Mouse (Mus musculus) MN1 (cell line): Measurements from ENCODE around the gene Vat1.
"Not testable (repeated sequence)": the region's sequence is repeated elsewhere in the genome, so short reads cannot be mapped to it uniquely, and the experiment has no call there.

Source experiments
- DNase-seq: peaks from one replicate; pipeline ENCODE4 v3.0.0-alpha.2; 2016; ENCODE audit warnings: low spot score

Vat1 gene

DNA sequence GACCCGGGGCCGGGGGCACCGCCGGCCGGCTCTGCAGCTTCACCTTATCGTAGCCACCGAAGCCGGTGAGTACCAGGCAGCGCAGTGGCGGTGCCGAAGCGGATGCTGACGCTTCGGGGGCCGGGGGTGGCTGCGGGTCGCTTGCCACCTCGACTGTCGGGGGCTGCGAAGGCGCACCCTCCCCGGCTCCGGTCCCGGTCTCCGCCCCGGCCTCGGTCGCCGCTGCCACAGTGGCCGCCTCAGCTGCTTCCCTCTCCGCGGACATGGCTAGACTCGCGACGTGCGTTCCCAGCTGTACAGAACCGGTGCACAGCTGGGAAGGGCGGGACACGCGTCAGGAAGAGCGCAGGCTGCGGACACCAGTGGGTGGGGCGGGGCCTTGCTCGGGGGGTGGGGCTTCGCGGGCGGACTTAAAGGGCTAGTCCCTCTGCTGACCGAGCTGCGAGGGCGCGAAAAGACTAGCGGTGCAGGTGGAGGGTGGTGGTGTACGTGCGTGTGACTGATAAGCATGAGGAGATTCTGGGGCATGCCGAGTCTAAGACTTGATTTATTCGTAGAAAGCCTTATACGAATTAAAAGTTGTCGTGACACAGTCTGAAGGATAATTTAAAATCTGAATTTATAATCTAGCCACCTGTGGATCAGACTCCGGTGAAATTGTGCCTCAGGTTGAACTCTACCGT lies at the start of gene Vat1:
TSS of gene Vat1 (minus strand) at position 362 of the 683 bp plus-strand sequence.
- DNase-seq: peak; percentile 78

DNA sequence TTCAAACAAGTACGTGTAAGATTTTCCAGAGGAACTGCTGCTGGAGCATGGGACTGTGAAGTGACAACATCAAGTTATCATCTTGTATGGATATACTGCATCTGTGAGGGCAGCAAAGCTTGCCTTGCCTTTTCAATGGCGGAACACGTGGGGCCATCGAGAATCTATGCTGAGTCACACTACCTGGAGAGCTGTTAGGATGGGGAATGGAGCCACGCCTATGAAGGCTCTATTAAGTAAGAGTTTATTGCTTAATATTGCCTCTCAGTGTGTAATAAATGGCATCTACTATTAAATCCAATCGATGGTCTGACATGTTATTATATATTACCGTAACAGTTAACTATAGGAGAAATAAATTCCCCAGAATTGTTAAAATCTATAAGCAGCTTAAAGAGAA lies 41.1 kb upstream of the Vat1 start:
- DNase-seq: no peak

DNA sequence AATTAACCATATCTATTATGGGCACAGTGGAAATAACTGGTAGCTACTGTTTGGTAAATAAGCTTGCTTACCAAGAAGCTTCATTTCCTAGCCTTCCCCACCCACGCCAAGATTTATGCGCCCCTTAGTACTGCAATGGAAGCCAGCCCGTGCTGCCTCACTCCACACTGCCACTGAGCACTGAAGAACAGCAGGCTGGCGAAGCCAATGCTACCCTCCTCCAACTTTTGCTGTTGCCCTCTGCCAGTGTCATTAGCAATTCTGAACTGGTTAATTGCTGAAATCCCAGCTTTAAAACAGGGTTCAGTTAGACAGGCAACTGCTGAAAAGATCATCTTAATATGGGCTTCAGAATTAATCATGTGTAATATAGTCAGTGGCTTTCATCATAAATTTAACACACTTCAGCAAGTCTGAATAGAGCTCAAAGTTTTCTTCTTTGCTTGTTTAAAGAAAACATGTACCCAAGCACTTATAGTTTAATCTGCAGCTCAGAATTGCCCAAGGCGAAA lies 40.3 kb upstream of the Vat1 start:
- DNase-seq: no peak

DNA sequence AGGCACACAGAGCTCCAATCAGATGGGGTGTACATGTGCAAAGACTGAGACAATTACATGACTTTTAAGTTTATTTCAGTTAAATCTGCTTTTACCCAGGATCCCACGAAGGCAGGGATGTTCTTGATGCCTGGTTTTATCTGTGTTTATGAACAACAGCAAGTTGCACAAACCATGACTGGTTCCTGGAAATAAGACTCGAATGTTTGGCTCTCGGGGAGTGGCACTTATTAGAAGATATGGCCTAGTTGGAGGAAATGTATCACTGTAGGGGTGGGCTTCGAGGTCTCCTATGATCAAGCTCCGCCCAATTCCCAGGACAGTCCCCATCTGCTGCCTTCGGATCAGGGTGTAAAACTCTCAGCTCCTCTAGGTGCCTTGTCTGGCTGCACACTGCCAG lies 20.1 kb upstream of the Vat1 start:
- no peak for DNase-seq

DNA sequence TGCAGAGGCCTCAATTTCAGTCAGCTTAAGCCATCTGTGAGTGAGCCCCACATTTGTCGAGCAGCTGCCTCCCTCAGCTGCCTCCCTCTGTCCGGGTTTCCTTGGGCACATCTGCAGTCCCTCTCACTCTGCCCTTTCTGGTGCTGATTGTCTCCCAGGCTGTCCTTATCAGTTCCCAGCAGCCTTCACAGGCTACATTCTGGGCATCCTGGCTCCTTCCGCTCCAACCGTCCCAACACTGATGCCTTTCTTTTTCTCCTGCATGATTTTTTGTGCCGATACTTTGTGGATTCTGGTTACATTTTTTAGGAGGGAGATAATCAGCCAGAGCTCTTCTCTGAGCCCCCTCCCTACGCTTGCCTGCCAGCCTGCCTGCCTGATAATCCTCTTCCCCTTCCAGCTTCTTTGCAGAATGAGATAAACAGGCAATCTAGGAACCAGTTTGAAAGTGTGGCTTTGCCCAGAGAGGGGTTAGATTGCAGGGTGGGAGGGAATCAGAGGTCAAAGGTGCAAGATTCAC lies 19.5 kb upstream of the Vat1 start:
- no peak for DNase-seq

DNA sequence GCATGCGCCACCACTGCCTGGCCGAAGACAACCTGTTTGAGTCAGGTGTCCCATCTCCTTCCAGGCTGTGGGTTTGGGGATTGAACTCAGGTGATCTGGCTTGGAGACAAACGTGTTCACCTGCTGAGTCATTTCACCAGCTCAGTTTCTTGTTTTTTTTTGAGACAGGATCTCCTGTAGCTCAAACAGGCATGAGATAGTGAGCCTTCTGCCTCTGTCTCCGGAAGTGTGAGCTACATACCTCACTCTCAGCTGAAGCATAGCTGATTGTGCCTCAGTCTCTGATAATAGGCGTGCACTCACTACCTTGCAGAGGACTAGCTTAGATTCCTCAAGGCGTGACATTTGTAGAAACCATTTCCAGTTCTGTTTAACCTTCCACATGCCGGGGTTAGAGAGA lies 18.8 kb upstream of the Vat1 start:
- DNase-seq: no peak

DNA sequence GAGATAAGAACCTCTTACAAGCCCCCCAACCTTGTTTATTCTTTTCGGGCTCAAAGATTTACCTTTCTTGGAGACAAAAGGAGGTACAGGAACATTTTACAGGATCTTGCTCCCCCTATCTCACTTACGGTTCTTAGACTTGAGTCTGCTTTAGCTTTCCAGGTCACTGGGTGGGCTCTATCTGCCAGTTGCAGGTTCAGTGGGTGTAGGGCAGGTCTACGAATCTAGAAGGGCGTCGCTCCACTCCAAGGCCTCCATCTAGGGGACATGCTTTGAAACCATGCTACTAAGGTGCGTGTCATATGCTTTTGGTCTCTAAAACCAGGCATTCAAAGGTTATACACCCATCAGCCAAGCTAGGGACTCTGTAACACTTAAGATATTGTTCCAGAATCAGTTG lies 18.2 kb upstream of the Vat1 start:
- no peak for DNase-seq

DNA sequence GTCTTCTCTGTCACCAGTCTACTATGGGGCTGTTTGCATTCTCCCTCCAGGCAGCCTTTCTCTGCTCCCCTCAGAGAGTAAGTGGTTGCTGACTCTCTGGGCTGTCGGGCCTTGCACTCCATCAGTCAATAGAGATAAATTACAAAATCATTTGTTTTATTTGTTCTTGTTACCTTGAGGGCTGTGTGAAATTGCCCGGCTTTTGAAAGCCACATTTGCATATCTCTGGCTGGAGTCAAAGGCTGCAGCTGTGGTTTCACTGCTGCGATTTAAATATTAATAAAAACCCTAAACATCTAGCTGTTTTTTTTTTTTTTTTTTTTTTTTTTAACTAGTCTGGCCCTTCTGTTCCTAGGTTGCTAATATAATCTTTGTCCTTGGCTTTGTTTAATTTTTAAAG lies 17.8 kb upstream of the Vat1 start:
- no peak for DNase-seq

DNA sequence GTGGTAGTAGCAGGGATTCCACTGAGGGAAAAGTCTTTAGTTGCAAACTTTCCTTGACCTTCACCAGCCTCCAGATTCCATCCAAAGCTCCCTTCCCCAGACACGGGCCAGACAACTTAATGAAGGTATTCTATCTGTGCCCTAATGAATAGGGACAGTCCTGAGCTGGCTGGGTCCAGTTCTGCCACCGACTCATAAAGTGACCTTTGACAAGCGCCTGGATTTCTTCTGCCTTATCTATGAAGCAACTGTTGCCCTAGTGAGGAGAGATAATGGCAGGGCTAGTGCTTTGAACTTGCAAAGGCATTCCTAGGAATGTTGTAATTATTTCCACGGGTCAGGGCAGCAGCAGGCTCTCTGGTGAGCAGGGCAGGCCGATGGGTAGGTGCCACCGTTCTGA lies 14.9 kb upstream of the Vat1 start:
- no peak for DNase-seq

DNA sequence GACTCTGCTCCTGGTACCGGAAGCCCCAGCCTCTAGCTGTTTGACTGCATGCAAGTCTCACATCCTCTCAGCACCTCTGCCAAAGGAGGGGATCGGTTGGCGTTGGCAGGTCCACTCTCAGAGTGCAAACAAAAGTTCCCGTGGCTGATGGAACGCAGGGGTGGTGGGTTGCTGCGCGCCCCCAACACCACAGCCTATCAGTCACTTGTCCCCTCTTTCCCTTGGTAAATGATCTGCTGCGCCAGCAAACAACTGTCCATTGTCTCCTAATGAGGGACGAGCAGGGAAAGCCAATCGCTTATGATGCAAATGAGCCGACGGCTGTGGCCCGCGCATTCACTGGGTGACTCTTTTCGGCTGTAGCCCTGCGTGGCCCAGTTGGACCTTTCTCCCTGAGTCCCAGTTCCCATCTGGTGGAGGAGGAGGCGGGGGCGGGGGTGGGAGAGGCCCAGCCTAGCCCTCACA lies 13.2 kb upstream of the Vat1 start:
- no peak for DNase-seq

DNA sequence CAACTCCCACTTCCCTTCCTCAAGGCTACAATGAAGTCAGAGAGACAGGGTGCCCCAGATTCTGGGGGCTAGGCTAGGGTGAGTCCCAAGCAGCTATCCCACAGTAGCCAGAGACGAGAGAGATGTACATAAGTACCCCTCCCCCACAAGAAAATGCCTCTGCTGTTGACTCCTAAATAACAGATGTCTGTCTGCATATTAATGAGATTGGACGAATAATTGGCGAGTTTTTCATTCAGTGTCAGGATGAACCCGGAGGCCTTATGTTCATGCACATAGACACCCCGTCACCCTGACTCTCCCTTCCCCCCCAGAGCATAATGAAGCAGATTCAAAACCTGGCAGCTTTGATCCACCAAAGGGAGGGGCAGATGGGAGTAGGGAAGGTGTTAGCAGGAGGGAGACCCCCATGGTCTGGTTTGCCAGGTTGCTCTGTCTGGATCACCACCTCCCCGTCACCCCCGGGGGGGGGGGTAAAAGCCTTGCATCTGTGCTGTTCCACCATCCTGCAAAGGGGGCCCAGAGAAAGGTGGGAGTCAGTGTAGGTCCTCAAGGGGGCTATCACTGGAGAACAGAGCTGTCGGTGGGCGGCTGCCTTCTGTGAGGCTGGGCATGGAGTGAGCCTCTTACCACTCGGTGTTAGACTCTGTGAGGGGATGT lies 11.7 kb upstream of the Vat1 start:
- no peak for DNase-seq

DNA sequence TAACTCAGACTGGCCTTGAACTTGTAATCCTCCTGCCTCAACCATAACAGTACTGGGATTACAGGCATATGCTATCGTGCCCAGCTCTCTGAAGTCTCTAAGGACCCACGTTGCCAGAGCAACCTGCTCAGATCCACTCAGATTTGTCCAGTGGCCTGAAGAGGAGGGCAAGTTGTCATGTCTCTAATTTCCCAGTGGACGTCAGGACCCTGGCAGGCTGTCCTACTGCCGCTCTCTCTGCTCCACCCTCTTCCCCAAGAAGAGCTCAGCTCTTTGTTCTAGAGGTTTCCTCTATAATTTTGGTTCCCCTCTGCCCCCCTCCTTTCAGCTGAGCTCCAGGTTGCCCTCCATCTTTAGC lies 11.1 kb upstream of the Vat1 start:
- DNase-seq: no peak

DNA sequence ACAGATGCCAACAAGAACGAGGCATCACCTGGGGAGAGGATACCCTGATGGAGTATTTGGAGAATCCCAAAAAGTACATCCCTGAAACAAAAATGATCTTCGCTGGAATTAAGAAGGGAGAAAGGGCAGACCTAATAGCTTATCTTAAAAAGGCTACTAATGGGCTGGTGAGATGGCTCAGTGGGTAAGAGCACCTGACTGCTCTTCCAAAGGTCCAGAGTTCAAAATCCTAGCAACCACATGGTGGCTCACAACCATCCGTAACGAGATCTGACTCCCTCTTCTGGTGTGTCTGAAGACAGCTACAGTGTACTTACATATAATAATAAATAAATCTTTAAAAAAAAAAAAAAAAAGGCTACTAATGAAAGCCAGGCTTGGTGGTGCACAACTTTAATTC lies 10.3 kb upstream of the Vat1 start:
- not testable (repeated sequence) for DNase-seq

DNA sequence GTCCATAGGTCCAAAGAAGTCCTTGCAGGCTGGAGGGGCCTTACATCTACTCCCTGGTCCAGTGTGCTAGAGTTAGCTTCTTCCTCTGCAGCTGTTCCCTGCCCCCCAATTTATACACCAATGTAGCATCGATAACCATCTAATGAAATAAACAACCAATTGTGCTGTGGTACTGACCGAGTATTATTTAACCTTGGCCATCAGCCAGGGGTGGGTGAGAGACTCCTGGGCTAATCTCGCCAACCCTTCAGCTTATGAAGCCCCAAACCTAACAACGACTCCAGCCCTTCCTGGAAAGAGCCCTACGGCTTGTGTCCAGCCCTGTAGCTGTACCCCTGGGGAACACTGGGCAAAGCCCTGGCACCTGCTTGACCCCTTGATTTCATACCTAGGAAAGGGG lies 8.3 kb upstream of the Vat1 start:
- no peak for DNase-seq

DNA sequence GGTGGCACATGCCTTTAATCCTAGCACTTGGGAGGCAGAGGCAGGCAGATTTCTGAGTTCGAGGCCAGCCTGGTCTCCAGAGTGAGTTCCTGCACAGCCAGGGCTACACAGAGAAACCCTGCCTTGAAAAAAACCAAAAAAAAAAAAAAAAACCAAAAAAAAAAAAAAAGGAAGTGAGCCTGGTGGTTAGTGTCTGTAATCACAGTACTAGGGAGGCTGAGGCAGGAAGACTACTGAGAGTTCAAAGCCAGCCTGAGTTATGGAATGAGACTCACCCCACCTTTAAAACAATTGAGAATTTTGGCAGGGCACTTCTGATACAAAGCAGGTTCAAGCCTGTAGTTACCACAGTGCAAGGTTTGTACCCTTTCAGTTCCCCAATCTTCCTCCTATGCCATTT lies 7.7 kb upstream of the Vat1 start:
- not testable (repeated sequence) for DNase-seq

DNA sequence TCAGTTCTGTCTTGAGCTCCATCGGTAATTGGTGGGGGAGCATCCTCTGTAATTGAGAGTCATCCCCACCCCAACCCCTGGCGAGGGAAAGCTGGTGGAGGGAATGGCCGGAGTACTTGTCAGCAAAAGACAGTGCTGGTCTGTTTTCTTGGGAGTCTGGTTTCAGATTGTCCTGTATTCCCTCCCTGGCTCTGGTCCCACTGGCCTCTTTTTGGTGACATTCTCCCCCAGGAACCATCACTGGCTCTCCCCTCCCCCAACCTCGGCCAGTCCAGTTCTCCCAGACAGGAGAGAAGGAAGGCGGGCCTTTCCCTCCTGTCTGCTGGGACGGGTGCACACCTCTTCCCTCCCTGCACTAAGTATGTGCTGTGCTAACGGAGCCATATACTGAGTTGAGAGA lies 6.3 kb upstream of the Vat1 start:
- peak; percentile 34 for DNase-seq

DNA sequence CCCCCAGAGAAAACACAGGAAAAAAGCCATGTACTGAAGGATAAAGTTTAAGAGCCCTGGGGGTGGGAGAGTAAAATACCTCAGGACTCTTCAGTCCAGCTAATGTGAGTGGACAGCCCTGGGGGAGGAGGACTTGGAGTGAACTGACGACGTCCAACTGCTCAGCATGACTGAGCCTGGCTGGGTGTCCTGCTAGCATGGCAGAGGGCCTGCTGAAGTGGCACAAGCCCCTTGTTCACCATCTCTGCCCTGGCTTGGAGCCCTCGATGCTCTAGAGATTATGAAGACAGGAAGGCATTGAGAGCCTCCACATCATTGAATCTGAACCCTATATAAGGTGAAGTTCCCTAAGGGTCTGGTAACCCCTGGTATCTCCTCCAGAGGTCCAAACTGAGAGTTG lies 5.9 kb upstream of the Vat1 start:
- DNase-seq: no peak

DNA sequence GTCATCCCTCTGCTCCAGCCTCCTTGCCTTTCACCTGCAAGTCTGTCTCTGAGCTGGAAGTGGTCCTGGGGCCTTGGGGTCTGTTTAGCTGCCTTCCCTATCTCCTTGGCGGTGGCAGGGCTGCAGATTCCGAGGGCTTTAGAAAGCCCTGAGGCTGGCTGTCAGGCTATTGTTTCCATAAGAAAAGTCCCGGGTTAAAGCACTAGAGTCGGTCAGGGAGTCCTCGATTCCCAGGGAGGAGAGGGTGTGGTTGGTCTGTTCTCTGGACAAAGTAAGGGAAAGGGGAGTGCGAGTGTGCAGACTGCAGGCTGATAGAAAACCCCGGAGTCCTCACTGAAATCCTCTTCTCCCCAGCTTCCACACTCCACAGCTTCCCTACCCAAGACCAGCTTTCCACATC lies 4.2 kb upstream of the Vat1 start:
- DNase-seq: no peak

DNA sequence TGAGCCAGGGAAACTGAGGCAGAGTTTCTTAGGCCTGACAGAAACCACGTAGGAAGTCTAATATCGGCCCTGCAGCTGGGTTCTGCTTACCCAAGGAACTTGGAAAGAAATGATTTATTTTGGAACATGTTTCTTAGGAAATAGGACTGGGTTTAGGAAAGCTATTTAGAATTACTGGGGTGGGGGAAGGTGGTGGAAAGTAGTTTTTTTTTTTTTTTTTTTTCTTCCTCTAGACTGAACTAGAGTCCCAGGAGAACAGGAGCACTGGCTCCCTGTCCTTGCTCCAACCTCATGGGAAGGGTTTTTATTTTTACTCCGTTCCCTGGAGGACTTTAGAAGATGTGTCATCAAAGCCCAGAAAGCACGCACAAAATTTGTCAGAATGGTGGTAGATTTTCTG lies 3.1 kb upstream of the Vat1 start:
- no peak for DNase-seq

DNA sequence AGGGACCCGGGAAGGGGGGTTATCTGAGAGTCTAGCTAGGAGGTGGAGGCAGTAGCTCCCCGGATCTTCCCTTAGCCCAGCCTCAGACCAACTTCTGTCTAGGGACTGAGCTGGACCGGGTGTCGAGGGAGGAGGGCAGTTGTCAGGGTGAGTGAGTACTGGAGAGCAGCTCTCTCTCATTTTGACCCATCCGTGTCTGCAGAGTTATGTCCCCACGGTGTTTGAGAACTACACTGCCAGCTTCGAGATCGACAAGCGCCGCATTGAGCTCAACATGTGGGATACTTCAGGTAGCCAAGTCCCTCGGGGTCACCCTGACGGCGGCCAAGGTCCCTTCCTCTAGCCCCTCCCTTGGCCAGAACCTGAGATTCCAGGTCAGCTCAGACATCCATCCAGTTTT lies 2.7 kb upstream of the Vat1 start:
- DNase-seq: no peak

DNA sequence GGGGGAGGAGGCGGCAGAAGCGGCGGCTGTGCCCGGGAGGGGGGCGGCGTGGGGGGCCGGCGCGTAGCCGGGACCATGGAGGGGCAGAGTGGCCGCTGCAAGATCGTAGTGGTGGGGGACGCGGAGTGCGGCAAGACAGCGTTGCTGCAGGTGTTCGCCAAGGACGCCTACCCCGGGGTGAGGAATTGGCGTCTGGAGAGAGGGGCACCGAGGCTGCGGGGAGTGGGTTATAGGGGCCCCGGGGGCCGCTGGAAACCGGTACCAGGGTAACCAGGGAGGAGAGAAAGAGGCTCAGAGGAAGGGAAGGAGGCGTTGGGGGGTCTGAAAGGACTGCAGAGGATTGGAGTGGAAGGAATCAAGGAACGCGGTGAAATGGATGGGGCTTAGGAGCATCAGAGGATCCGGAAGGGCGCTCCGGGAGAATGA lies 2.2 kb upstream of the Vat1 start:
- DNase-seq: no peak

DNA sequence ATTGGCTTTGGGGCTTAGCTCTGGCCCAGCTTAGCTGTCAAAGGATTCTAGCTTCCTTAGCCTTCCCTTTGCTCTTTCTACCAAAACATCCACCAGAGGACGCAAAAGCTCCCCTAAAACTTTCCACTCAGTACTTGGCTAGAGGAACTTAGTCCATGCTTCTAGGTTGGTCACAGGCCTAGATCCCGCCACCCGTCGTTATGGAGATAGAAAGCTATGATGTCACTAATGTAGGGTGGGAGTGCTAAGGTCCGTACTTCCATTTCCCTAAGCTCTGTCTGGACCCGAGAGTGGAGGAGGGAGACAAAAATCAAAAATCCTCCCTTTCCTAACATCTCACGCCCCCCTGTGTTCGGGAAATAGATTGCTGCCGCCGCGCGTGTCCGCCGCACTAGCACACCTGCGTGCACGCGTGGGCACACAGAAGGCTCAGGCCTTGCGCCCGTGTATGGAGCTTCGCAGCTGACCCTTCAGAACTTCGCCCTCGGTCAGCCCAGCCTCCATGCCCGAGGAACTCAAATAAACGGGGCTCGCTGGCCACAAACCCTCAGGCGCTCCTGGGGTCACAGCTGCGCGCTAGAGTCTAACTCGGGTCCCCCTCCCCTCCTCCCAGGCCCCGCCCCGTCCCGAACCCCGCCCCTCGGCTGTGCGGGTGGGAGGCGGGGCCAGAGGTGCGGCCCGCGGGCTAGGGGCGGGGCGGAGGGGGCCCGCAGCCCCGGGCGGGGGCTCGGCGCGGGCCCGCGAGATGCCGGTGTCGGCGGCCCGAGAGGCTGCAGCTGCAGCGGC lies 1.6 kb upstream of the Vat1 start:
- peak; percentile 84 for DNase-seq

DNA sequence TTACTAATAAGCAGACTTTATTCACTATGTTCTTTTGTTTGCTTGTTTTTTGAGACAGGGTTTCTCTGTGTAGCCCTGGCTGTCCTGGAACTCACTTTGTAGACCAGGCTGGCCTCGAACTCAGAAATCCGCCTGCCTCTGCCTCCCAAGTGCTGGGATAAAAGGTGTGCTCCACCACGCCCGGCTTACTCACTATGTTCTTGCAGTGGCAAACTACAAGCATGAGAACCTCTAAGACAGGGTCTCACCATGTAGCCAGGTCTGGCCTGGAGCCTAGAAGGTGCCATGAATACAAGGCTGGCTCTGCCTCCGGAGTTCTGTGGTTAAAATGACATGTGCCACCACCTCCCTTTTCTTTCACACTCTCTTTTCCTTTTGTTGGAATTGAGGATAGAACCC lies 521 bp upstream of the Vat1 start:
- not testable (repeated sequence) for DNase-seq
